Mouse (Mus musculus): Measurements from ENCODE around the gene Emid1. TPM values are rescaled to one million over a fixed set of nuclear protein-coding genes. Genes with fewer than 3 reads are reported as not detected.

Emid1 gene
- total and polyA plus RNA-seq, 3 experiments, result not detected

DNA sequence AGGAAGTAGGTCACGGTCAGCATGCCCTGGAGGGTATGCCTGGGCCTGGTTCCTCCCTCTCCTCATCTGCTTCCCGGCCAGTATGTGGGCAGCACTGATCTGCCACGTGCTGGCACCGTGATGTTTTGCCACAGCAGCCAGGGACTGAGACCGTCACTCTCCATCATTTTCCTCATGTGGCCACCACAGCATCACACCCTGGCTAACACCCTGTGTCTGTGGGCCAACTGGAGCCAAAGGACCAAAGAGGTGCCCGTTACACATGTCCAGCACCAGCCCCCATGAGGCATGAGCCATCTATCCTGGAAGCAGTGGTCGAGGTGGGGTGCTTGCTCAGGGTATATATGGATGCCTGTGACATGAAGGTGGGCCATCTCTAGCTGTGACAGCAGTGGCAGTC, 23.1 kb upstream of the Emid1 start:
- Histone ChIP-seq H3K27me3 (replicated peaks) (no peaks in the 10 kb centered on the region), H3K27ac (ENCODE audit: insufficient read depth, low read depth) (no peak overlapping the region), H3K4me2 (ENCODE audit: insufficient read depth, low read depth, poor library complexity, severe bottlenecking) (no peak overlapping the region), H3K36me3 (replicated peaks in 1 of 2; ENCODE audit: control insufficient read depth in 1 of 2, insufficient read depth in 1 of 2, low read length in 1 of 2) (no peaks in the 10 kb centered on the region), H3K4me1 (ENCODE audit: control insufficient read depth in 1 of 2, insufficient read depth in 2 of 2) (peaks cover 0 to 49% of the 10 kb centered on the region in 2 experiments; a peak in 3 of 4 replicates), H3K9me3 (replicated peaks; ENCODE audit: low read length) (no peaks in the 10 kb centered on the region), H3K4me3 (replicated peaks in 1 of 3; ENCODE audit: low read depth in 2 of 3, low read length in 2 of 3, poor library complexity in 1 of 3) (no peak overlapping the region), H3K79me2 (replicated peaks; ENCODE audit: control insufficient read depth, extremely low read depth, insufficient read depth, poor library complexity, severe bottlenecking) (no peaks in the 10 kb centered on the region), H3K9ac (ENCODE audit: insufficient read depth, low read depth) (no peak overlapping the region)
- no peak for DNase-seq (ENCODE audit: extremely low read depth)
- no peak for TF ChIP-seq NRF1 (IDR thresholded peaks at IDR 0.05; ENCODE audit: low read depth, low read length)
- no peak for TF ChIP-seq TCF12 (IDR thresholded peaks at IDR 0.05; ENCODE audit: low read depth, low read length)
- TF ChIP-seq CHD2 (IDR thresholded peaks at IDR 0.05; ENCODE audit: low read length), result no peak
- no peak for TF ChIP-seq GABPA (IDR thresholded peaks at IDR 0.05; ENCODE audit: insufficient replicate concordance, low read depth, low read length)
- no peak for TF ChIP-seq PAX5 (IDR thresholded peaks at IDR 0.05; ENCODE audit: low read length)
- TF ChIP-seq ZNF384 (IDR thresholded peaks at IDR 0.05; ENCODE audit: low read depth, low read length), result no peak
- in situ Hi-C loops (cut with MboI; ENCODE audit: low pct_ligation_motif_present, low pct_unique_long_range_greater_than_20kb, low sequenced_read_pairs) (no loop called here), dilution Hi-C loops (cut with MboI; ENCODE audit: extremely low pct_ligation_motif_present, extremely low pct_unique_long_range_greater_than_20kb, low sequenced_read_pairs) (no loop called here)

DNA sequence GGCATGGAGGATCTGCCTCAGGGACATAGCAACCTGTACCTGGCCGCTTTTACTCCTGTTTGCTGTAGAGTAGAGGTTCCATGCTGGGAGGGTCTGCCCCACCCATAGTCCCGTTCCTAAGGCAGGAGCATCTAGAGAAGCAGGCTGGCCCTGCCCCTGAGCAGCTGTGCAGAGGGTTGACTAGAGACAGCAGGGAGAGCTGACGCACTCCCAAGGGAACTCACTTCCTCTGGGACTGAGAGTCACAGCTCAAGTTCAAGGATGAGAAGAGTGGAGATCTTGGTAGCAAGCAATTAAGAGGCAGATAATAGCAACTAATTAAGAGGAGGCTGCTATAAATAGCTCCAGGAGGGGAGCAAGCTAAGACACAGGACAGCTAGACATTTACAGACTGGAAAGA, 20.8 kb upstream of the Emid1 start:
- no peak for DNase-seq (ENCODE audit: extremely low read depth)
- H3K36me3 ChIP-seq (replicated peaks in 1 of 2; ENCODE audit: control insufficient read depth in 1 of 2, insufficient read depth in 1 of 2, low read length in 1 of 2), result no peaks in the 10 kb centered on the region
- no peak overlapping the region for H3K4me3 ChIP-seq (replicated peaks in 1 of 3; ENCODE audit: low read depth in 2 of 3, low read length in 2 of 3, poor library complexity in 1 of 3)
- no peak overlapping the region for H3K27ac ChIP-seq (ENCODE audit: insufficient read depth, low read depth)
- no peak overlapping the region for H3K4me2 ChIP-seq (ENCODE audit: insufficient read depth, low read depth, poor library complexity, severe bottlenecking)
- H3K27me3 ChIP-seq (replicated peaks), result no peaks in the 10 kb centered on the region
- no peak for TF ChIP-seq EP300 (IDR thresholded peaks at IDR 0.05; ENCODE audit: low read length)
- no peak for TF ChIP-seq MAZ (IDR thresholded peaks at IDR 0.05; ENCODE audit: low read depth, low read length)
- no peak for TF ChIP-seq RCOR1 (conservative IDR thresholded peaks at IDR 0.05; ENCODE audit: low read depth, low read length)
- no peak for TF ChIP-seq SIN3A (IDR thresholded peaks at IDR 0.05; ENCODE audit: low read length)
- no peak for TF ChIP-seq NELFE (IDR thresholded peaks at IDR 0.05; ENCODE audit: low read depth, low read length)
- TF ChIP-seq TBP (conservative IDR thresholded peaks at IDR 0.05; ENCODE audit: low read depth, low read length), result no peak
- no peak for TF ChIP-seq JUN (IDR thresholded peaks at IDR 0.05; ENCODE audit: insufficient read depth, low read depth, low read length)
- dilution Hi-C loops (cut with MboI; ENCODE audit: extremely low pct_ligation_motif_present, extremely low pct_unique_long_range_greater_than_20kb, low sequenced_read_pairs) (no loop called here), in situ Hi-C loops (cut with MboI; ENCODE audit: low pct_ligation_motif_present, low pct_unique_long_range_greater_than_20kb, low sequenced_read_pairs) (no loop called here)
- H3K79me2 ChIP-seq (replicated peaks; ENCODE audit: control insufficient read depth, extremely low read depth, insufficient read depth, poor library complexity, severe bottlenecking), result no peaks in the 10 kb centered on the region
- H3K9ac ChIP-seq (ENCODE audit: insufficient read depth, low read depth), result no peak overlapping the region
- H3K4me1 ChIP-seq (ENCODE audit: control insufficient read depth in 1 of 2, insufficient read depth in 2 of 2), result peaks cover 0 to 40% of the 10 kb centered on the region in 2 experiments; a peak in 2 of 4 replicates
- H3K9me3 ChIP-seq (replicated peaks; ENCODE audit: low read length), result no peaks in the 10 kb centered on the region

DNA sequence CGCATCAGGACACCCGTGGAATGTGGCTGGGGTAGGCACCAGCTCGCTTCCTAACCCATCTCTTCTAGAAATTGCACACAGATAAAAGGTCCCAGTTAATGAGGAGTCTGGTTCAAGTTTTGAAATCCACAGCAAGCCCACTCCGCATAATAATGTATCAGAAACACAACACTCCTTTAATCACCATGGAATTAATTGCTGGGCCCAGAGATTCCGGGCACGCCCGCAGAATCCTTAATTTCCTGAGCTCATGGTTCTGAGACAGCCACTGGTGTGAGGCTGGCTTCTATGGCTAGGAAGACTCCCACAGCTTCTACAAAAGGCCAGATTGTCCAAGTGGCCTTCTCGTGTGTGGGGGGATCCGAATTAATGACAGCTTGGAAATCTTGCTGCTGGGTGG, 15.3 kb upstream of the Emid1 start:
- Histone ChIP-seq H3K36me3 (replicated peaks in 1 of 2; ENCODE audit: control insufficient read depth in 1 of 2, insufficient read depth in 1 of 2, low read length in 1 of 2) (no peaks in the 10 kb centered on the region), H3K27me3 (replicated peaks) (peaks cover 13% of the 10 kb centered on the region), H3K9ac (ENCODE audit: insufficient read depth, low read depth) (no peak overlapping the region), H3K4me1 (ENCODE audit: control insufficient read depth in 1 of 2, insufficient read depth in 2 of 2) (peaks cover 0 to under 1% of the 10 kb centered on the region in 2 experiments; a peak in 1 of 4 replicates), H3K79me2 (replicated peaks; ENCODE audit: control insufficient read depth, extremely low read depth, insufficient read depth, poor library complexity, severe bottlenecking) (no peaks in the 10 kb centered on the region), H3K9me3 (replicated peaks; ENCODE audit: low read length) (no peaks in the 10 kb centered on the region), H3K4me3 (replicated peaks in 1 of 3; ENCODE audit: low read depth in 2 of 3, low read length in 2 of 3, poor library complexity in 1 of 3) (no peak overlapping the region), H3K4me2 (ENCODE audit: insufficient read depth, low read depth, poor library complexity, severe bottlenecking) (no peak overlapping the region), H3K27ac (ENCODE audit: insufficient read depth, low read depth) (no peak overlapping the region)
- TF ChIP-seq TBP (conservative IDR thresholded peaks at IDR 0.05; ENCODE audit: low read depth, low read length) (no peak), POLR2A (IDR thresholded peaks at IDR 0.05; ENCODE audit: low read depth, low read length) (no peak), CHD2 (IDR thresholded peaks at IDR 0.05; ENCODE audit: low read length) (no peak)
- dilution Hi-C loops (cut with MboI; ENCODE audit: extremely low pct_ligation_motif_present, extremely low pct_unique_long_range_greater_than_20kb, low sequenced_read_pairs) (no loop called here), in situ Hi-C loops (cut with MboI; ENCODE audit: low pct_ligation_motif_present, low pct_unique_long_range_greater_than_20kb, low sequenced_read_pairs) (no loop called here)
- DNase-seq (ENCODE audit: extremely low read depth), result no peak
